Mouse (Mus musculus): ENCODE measurements around the gene Gpr179. TPM values are rescaled to one million over a fixed set of nuclear protein-coding genes. Genes with fewer than 3 reads are reported as not detected.
"Not testable (repeated sequence)": the region's sequence is repeated elsewhere in the genome, so short reads cannot be mapped to it uniquely, and the experiment has no call there.

Gene Gpr179
- polyA plus RNA-seq, 1 experiment from 2014 or later: 0.05 TPM

DNA sequence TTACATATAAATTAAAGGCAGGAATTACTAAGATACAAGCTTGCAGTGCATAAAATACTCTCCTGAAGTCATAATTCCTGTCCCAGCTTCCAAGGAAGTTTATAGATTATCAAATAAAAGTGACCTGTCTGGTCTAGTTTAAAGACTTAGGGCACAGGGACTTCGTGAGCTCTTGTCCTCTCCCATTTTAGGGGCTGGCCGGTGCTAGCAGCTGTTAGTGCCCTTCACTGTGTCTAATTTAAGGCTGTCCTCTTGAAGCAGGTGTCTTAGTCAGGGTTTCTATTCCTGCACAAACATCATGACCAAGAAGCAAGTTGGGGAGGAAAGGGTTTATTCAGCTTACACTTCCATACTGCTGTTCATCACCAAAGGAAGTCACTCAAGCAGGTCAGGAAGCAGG, 21.5 kb upstream of the Gpr179 start:
- Histone ChIP-seq H3K36me3 (peaks cover 49% of the 10 kb centered on the region), H3K9me3 (no peaks in the 10 kb centered on the region), H3K4me2 (no peak overlapping the region), H3K27ac (no peak overlapping the region), H3K4me3 (replicated peaks) (no peak overlapping the region), H3K4me1 (replicated peaks) (no peaks in the 10 kb centered on the region), H3K9ac (replicated peaks) (no peak overlapping the region), H3K27me3 (no peaks in the 10 kb centered on the region)
- ATAC-seq (ENCODE audit: insufficient number of reproducible peaks, insufficient read depth, low FRiP score, low TSS enrichment, low read depth): no peak
- 78% methylated on average over 2 of the region's 2 CpGs for WGBS

DNA sequence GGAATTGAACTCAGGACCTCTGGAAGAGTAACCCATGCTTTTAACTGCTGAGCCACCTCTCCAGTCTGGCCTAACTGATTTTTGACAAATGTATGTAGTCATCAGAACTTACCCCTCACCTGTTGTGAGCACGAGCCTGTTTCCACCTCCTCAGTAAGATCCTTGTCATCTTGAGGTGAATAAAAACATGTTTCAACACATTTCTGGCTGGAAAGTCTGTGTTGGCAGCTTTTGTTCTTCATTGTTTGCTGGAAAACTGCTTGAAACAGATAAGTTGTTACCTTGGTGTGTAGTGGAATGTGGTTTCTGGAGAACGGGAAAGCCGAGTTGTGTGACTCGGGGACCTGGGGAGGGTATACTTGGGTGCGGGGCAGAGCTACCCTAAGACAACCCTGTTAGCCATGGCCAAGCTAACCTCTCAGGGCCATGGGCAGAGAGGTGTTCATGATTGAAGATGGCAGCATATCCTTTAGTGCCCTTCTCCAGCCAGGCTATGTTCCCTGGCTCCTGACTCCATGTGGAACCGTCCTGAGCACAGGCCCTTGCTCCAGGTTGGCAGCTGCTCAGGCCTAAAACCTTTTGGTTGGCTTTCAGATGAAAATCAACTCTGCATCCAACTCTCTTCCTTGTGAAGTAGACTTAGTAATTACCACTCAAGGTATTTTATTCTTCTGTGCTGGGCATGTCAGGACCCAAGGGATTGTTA, 20.4 kb upstream of the Gpr179 start:
- 83% methylated on average over 6 of the region's 6 CpGs for WGBS
- no peak overlapping the region for H3K4me3 ChIP-seq (replicated peaks)
- no peak for ATAC-seq (ENCODE audit: insufficient number of reproducible peaks, insufficient read depth, low FRiP score, low TSS enrichment, low read depth)
- H3K9me3 ChIP-seq: no peaks in the 10 kb centered on the region
- no peaks in the 10 kb centered on the region for H3K4me1 ChIP-seq (replicated peaks)
- H3K27me3 ChIP-seq: no peaks in the 10 kb centered on the region
- H3K9ac ChIP-seq (replicated peaks): no peak overlapping the region
- peaks cover 45% of the 10 kb centered on the region for H3K36me3 ChIP-seq
- no peak overlapping the region for H3K27ac ChIP-seq
- no peak overlapping the region for H3K4me2 ChIP-seq

DNA sequence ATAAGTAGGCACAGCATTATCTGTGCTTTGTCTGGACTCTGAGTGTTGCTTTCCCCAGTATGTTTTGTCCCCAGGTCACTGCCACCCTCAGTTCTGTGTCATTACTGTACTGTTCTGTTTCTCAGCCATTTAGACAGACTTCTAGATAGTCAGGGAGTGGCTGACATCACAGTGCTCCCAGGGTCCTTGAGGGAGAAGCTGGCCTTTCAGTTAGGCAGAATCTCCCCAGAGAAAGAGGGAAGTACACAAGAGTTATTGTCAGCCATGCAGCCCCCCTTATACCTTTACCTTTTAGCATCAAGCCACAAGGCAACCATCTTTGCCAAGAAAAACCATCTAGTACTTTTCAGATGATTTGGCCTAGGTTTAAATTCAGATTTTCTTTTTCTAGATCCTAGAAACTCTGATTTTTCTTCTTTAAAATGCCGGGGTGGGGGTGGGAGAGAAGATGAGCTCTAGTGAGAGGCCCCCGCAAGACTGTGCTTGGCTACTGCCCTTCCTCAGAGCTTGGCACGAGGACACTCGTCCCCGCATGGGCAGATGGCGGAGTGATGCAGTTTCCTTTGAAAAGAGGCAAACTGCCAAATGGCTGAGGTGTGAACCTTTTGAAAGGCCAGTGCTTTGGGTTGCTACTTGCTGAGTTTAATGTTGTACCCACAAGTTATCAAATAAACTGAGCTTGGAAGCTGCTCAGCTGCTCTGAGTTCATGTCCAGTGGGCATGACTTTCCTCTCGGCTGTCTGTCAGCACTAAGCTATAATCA, 18.6 kb upstream of the Gpr179 start:
- no peaks in the 10 kb centered on the region for H3K9me3 ChIP-seq
- H3K27ac ChIP-seq: no peak overlapping the region
- WGBS: 65% methylated on average over 7 of the region's 7 CpGs
- no peak overlapping the region for H3K4me3 ChIP-seq (replicated peaks)
- no peaks in the 10 kb centered on the region for H3K27me3 ChIP-seq
- no peak overlapping the region for H3K9ac ChIP-seq (replicated peaks)
- H3K4me1 ChIP-seq (replicated peaks): peaks cover 2% of the 10 kb centered on the region
- ATAC-seq (ENCODE audit: insufficient number of reproducible peaks, insufficient read depth, low FRiP score, low TSS enrichment, low read depth): no peak
- peaks cover 27% of the 10 kb centered on the region for H3K36me3 ChIP-seq
- H3K4me2 ChIP-seq: no peak overlapping the region

DNA sequence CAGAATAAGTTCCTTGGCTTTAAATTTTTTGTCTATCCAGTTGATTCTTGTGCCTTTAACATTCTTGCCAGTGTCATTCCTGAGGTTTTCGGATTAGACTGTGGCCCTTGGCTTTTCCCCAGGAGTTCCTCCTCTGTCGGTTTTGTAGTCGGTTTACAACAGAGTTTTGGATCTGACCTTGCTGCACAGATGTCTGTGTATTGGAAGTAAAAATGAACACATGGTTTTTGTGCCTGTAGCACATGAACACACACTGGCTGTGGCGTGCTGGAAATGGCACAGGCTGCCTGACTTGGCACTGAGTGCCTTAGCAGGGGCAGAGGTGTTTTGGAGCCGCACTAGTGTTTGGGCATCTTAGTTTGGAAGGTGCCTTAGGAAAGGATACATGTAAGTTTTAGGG, 16.6 kb upstream of the Gpr179 start:
- Histone ChIP-seq H3K4me3 (replicated peaks) (no peak overlapping the region), H3K9ac (replicated peaks) (no peak overlapping the region), H3K9me3 (no peaks in the 10 kb centered on the region), H3K27me3 (no peaks in the 10 kb centered on the region), H3K4me1 (replicated peaks) (peaks cover 22% of the 10 kb centered on the region), H3K36me3 (peaks cover 10% of the 10 kb centered on the region), H3K4me2 (no peak overlapping the region), H3K27ac (no peak overlapping the region)
- 92% methylated on average over 5 of the region's 5 CpGs for WGBS
- ATAC-seq (ENCODE audit: insufficient number of reproducible peaks, insufficient read depth, low FRiP score, low TSS enrichment, low read depth): no peak

DNA sequence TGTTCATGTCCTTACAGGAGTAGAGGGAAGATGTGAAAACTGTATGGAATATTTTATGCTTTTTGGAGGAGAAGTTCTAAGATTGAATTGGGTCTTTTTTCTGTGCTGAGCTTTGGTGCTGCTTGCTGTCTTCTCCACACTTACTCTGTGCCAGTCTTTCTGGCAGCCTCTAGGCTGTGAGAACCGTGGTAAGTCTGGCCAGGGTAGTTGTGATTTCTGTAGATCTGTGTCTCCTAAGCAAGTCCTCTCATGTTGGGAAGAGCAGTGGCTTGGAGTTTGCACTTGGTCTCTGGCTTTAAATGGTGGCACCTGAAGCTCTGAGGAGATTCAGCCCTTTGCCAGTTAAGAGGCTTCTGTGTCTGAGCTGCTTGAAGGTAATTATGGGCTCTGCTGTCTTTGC, 13.7 kb upstream of the Gpr179 start:
- no peak overlapping the region for H3K4me3 ChIP-seq (replicated peaks)
- peaks cover 10% of the 10 kb centered on the region for H3K36me3 ChIP-seq
- peaks cover 24% of the 10 kb centered on the region for H3K4me1 ChIP-seq (replicated peaks)
- H3K9ac ChIP-seq (replicated peaks): no peak overlapping the region
- H3K27ac ChIP-seq: no peak overlapping the region
- WGBS: 68% methylated on average over 1 of the region's 1 CpGs
- H3K27me3 ChIP-seq: no peaks in the 10 kb centered on the region
- no peak for ATAC-seq (ENCODE audit: insufficient number of reproducible peaks, insufficient read depth, low FRiP score, low TSS enrichment, low read depth)
- H3K9me3 ChIP-seq: no peaks in the 10 kb centered on the region
- peak overlapping the region; percentile 97; the same call in 1 of the 2 replicates for H3K4me2 ChIP-seq

DNA sequence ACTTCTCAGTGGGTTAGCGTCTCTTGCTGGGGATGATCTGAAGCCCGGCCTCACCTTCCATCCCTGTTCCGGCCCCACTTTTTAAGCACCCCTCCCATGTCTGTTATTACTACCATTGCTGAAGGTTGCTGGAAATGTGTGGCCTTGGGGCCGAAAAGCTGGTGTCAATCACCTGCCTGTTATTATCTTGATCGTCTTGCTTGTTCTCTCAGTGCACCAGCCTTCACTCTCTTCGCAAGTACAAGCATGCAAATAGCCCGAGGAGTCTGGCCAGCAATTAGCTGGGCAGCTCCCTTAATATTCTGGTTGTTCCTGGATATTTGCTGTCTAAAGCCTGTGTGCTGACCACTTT, 11.7 kb upstream of the Gpr179 start:
- ATAC-seq (ENCODE audit: insufficient number of reproducible peaks, insufficient read depth, low FRiP score, low TSS enrichment, low read depth): no peak
- Histone ChIP-seq H3K4me2 (peak overlapping the region; percentile 97), H3K36me3 (peaks cover 9% of the 10 kb centered on the region), H3K4me3 (replicated peaks) (peak overlapping the region; percentile 100), H3K27me3 (no peaks in the 10 kb centered on the region), H3K9ac (replicated peaks) (peak overlapping the region; percentile 98), H3K27ac (no peak overlapping the region), H3K4me1 (replicated peaks) (peaks cover 24% of the 10 kb centered on the region), H3K9me3 (no peaks in the 10 kb centered on the region)
- WGBS: under 1% methylated on average over 7 of the region's 7 CpGs

DNA sequence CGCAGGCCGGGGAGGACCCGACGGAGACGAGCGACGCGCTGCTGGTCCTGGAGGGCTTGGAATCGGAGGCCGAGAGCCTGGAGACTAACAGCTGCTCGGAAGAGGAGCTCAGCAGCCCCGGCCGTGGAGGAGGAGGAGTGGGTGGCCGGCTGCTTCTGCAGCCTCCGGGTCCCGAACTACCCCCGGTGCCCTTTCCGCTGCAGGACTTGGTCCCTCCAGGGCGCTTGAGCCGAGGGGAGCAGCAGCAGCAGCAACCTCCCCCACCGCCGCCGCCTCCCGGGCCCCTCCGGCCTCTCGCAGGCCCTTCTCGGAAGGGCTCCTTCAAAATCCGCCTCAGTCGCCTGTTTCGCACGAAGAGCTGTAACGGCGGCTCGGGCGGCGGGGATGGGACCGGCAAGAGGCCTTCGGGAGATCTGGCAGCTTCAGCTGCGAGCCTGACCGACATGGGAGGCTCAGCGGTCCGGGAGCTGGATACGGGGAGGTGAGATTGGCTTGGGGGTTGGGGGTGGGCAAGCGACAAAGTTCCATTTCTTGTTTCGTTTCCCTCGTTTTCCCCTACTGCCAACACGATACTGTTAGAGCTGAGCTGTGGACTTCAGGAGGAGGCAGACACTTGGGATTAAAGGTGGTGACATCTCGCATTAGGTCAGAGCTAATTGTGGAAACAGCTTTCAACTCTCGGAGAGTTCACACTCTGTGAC, 11.2 kb upstream of the Gpr179 start:
- Histone ChIP-seq H3K4me1 (replicated peaks) (peaks cover 24% of the 10 kb centered on the region), H3K4me2 (peak overlapping the region; percentile 97)

DNA sequence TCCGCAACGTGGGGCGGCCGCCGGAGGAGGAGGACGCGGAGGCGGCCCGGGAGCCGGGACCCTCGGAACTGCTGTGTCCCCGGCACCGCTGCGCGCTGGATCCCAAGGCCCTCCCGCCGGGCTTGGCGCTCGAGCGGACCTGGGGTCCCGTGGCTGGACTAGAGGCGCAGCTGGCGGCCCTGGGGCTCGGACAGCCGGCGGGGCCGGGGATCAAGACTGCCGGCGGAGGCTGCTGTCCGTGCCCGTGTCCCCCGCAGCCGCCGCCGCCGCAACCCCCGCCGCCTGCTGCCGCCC, 10.7 kb upstream of the Gpr179 start:
- Histone ChIP-seq H3K4me1 (replicated peaks) (peaks cover 24% of the 10 kb centered on the region), H3K27me3 (no peaks in the 10 kb centered on the region), H3K36me3 (no peaks in the 10 kb centered on the region), H3K9me3 (no peaks in the 10 kb centered on the region), H3K9ac (replicated peaks) (peak overlapping the region; percentile 98), H3K4me2 (peak overlapping the region; percentile 97), H3K4me3 (replicated peaks) (peak overlapping the region; percentile 100), H3K27ac (peak overlapping the region; percentile 83)
- ATAC-seq (ENCODE audit: insufficient number of reproducible peaks, insufficient read depth, low FRiP score, low TSS enrichment, low read depth): peak; percentile 3; the same call in 1 of the 2 replicates
- 0% methylated on average over 28 of the region's 39 CpGs for WGBS

More for the DNA sequence above, 11.2 kb upstream of the Gpr179 start:
- Histone ChIP-seq H3K9ac (replicated peaks) (peak overlapping the region; percentile 98), H3K9me3 (no peaks in the 10 kb centered on the region), H3K27ac (peak overlapping the region; percentile 83), H3K27me3 (no peaks in the 10 kb centered on the region), H3K36me3 (peaks cover 4% of the 10 kb centered on the region; the same call in 1 of the 2 replicates), H3K4me3 (replicated peaks) (peak overlapping the region; percentile 100)
- under 1% methylated on average over 48 of the region's 49 CpGs for WGBS
- ATAC-seq (ENCODE audit: insufficient number of reproducible peaks, insufficient read depth, low FRiP score, low TSS enrichment, low read depth): no peak

DNA sequence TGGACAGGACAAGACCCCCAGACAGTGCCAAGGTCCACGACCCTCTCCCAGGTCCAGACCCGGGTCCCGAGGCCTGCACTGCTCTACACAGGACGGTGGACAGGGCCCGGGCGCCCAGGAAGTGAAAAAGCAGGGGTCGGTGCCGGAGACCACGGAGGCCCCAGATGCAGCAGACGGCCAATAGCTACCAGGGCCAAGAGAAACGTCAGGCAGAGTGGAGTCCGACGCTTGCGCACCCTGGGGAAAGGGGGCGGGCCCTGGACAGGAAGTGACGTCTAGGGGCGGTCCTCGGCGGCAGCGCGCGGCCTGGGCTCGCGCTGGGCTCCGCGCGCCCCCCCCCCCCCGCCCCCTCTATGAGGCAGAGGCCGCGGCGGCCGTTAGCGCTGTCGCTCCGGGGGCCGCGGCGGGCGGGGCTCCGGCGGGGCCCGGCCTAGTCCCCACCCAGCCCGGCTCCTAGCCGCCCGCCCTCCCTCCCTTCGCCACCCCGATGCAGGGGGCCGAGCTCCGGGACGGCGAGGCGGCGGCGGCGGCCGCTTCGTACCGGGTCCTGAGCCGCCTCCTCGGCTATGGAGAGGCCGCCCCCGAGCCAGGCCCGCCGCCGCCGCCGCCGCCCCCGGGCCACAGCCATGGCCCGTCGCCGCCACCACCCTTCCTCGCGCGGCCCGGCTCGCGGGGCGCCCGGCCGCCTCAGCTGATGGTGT, 10.2 kb upstream of the Gpr179 start, which contains the start of gene Socs7:
Socs7 (plus strand) TSS at position 604 of the 701 bp plus-strand sequence.
- peaks cover 24% of the 10 kb centered on the region for H3K4me1 ChIP-seq (replicated peaks)
- peak; percentile 93 for ATAC-seq (ENCODE audit: insufficient number of reproducible peaks, insufficient read depth, low FRiP score, low TSS enrichment, low read depth)
- H3K9ac ChIP-seq (replicated peaks): peak within 1 kb of the TSS; percentile 98
- peak within 1 kb of the TSS; percentile 100 for H3K4me3 ChIP-seq (replicated peaks)
- H3K27me3 ChIP-seq: no peaks in the 10 kb centered on the region
- peak within 1 kb of the TSS; percentile 83 for H3K27ac ChIP-seq
- H3K36me3 ChIP-seq: no peaks in the 10 kb centered on the region
- no peaks in the 10 kb centered on the region for H3K9me3 ChIP-seq
- under 1% methylated on average over 36 of the region's 81 CpGs for WGBS
- H3K4me2 ChIP-seq: peak within 1 kb of the TSS; percentile 97

DNA sequence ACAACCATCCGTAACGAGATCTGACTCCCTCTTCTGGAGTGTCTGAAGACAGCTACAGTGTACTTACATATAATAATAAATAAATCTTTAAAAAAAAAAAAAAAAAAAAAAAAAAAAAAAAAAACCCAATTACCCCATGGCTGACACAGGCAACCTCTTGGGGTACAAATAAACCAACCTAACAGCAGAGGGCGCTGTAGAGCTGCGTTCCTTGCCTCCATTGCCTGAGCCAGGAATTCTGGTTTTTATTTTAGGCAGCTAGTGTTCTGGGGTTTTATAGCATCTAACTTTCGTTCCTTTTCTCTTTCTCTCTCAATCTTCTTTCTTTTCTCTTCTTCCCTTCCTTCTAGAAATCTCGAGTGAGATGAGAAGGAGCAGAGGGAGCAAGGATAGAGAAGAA, 5.8 kb upstream of the Gpr179 start:
- not testable (repeated sequence) for H3K9ac ChIP-seq (replicated peaks); ATAC-seq (ENCODE audit: insufficient number of reproducible peaks, insufficient read depth, low FRiP score, low TSS enrichment, low read depth); H3K4me1 ChIP-seq (replicated peaks); H3K36me3 ChIP-seq; H3K27ac ChIP-seq; H3K9me3 ChIP-seq; H3K4me3 ChIP-seq (replicated peaks); H3K4me2 ChIP-seq; H3K27me3 ChIP-seq
- 21% methylated on average over 6 of the region's 6 CpGs for WGBS

DNA sequence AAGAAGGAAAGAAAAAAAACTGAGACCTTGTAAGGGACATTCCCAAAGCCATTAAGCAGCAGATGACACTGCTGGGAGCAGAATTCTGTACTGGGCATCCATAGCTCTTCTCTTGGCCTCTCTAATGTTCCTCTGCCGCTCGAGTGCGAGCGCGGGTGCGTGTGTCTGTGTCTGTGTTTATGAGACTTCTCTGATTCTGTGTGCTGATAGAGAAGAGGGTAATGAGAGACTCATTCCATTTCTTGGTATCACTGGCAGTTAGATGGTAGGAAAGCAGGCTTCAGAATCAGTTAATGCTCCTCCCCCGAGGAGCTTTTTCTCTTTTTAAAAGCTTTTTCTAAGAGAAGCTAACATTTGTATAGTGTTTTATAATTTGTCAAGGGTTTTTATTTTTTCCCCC, 3.4 kb upstream of the Gpr179 start:
- Histone ChIP-seq H3K36me3 (no peaks in the 10 kb centered on the region), H3K4me1 (replicated peaks) (peaks cover 4% of the 10 kb centered on the region), H3K4me3 (replicated peaks) (no peak overlapping the region), H3K9me3 (no peaks in the 10 kb centered on the region), H3K27ac (no peak overlapping the region), H3K4me2 (no peak overlapping the region), H3K27me3 (no peaks in the 10 kb centered on the region), H3K9ac (replicated peaks) (no peak overlapping the region)
- WGBS: 85% methylated on average over 7 of the region's 7 CpGs
- no peak for ATAC-seq (ENCODE audit: insufficient number of reproducible peaks, insufficient read depth, low FRiP score, low TSS enrichment, low read depth)

Data from limb, embryonic 12.5 days (tissue).